Mouse (Mus musculus) retina, postnatal 1 day (tissue): ENCODE data around the gene Rassf3.

Experiments used
- DNase-seq: peaks from one replicate; pipeline ENCODE4 v3.0.0-alpha.2; 2012

Gene Rassf3

GRCm38 (mm10) chr10:121429581-121429980, 46.6 kb downstream of the Rassf3 start:
- no peak for DNase-seq

GRCm38 (mm10) chr10:121429089-121429488, 47.1 kb downstream of the Rassf3 start:
- DNase-seq, result peak; percentile 55

- DNase-seq, result no peak
Measured at GRCm38 (mm10) chr10:121428011-121428711, 48.0 kb downstream of the Rassf3 start.

GRCm38 (mm10) chr10:121427136-121427535, 49.0 kb downstream of the Rassf3 start:
- DNase-seq, result no peak

GRCm38 (mm10) chr10:121426458-121427070, 49.6 kb downstream of the Rassf3 start:
- DNase-seq, result peak; percentile 62

- peak; percentile 57 for DNase-seq
Measured at GRCm38 (mm10) chr10:121425506-121426025, 50.6 kb downstream of the Rassf3 start.

- no peak for DNase-seq
Measured at GRCm38 (mm10) chr10:121425079-121425478, 51.1 kb downstream of the Rassf3 start.

GRCm38 (mm10) chr10:121424455-121424854, 51.7 kb downstream of the Rassf3 start:
- no peak for DNase-seq

GRCm38 (mm10) chr10:121423541-121424349, 52.4 kb downstream of the Rassf3 start:
- DNase-seq, result peak; percentile 94

GRCm38 (mm10) chr10:121422294-121422693, 53.9 kb downstream of the Rassf3 start:
- no peak for DNase-seq

GRCm38 (mm10) chr10:121421657-121422290, 54.4 kb downstream of the Rassf3 start:
- DNase-seq, result no peak

- DNase-seq, result no peak
Measured at GRCm38 (mm10) chr10:121421023-121421422, 55.1 kb downstream of the Rassf3 start.

GRCm38 (mm10) chr10:121419640-121420470, 56.3 kb downstream of the Rassf3 start:
- peak; percentile 55 for DNase-seq

- DNase-seq, result no peak
Measured at GRCm38 (mm10) chr10:121418835-121419234, 57.3 kb downstream of the Rassf3 start.

GRCm38 (mm10) chr10:121414127-121414526, 62.0 kb downstream of the Rassf3 start:
- no peak for DNase-seq

GRCm38 (mm10) chr10:121412824-121413223, 63.3 kb downstream of the Rassf3 start:
- no peak for DNase-seq

- no peak for DNase-seq
Measured at GRCm38 (mm10) chr10:121411721-121412455, 64.3 kb downstream of the Rassf3 start.

GRCm38 (mm10) chr10:121409717-121410116, 66.4 kb downstream of the Rassf3 start:
- DNase-seq, result peak; percentile 77

GRCm38 (mm10) chr10:121403946-121404345, 72.2 kb downstream of the Rassf3 start:
- DNase-seq, result no peak

- DNase-seq, result no peak
Measured at GRCm38 (mm10) chr10:121403104-121403503, 73.0 kb downstream of the Rassf3 start.

- no peak for DNase-seq
Measured at GRCm38 (mm10) chr10:121401005-121401404, 75.1 kb downstream of the Rassf3 start.
